Mouse (Mus musculus) bone marrow macrophage, adult 2 months (primary cell): ENCODE data around the gene Arid4b.

Source experiments
- CTCF ChIP-seq: IDR thresholded peaks from 2 replicates; pipeline ENCODE4 v1.5.1; 2012; ENCODE audit warnings: low read depth, mild to moderate bottlenecking, low read length, moderate library complexity
- POLR2A ChIP-seq: IDR thresholded peaks from 2 replicates; pipeline ENCODE4 v1.6.1; 2012; ENCODE audit warnings: mild to moderate bottlenecking, low read depth, low read length, borderline replicate concordance

- no peak for TF ChIP-seq CTCF
- TF ChIP-seq POLR2A, result no peak
These were observed 18.5 kb upstream of the Arid4b start for GRCm38 (mm10) chr13:14044521-14044920.
